Mouse (Mus musculus): ENCODE data around the gene Vmo1.

GRCm38 (mm10) chr11:70563470-70564275 lies 49.3 kb upstream of the Vmo1 start:
- no peak for TF ChIP-seq CTCF (IDR thresholded peaks at IDR 0.05; ENCODE audit: low read depth, low read length)
- no peak for TF ChIP-seq POLR2A (IDR thresholded peaks at IDR 0.05; ENCODE audit: borderline replicate concordance, low read depth, low read length)

All from bone marrow macrophage, adult 2 months (primary cell).